Mouse (Mus musculus): ENCODE measurements around the gene Ap1s2. TPM values are rescaled to one million over a fixed set of nuclear protein-coding genes. Genes with fewer than 3 reads are reported as not detected.

Gene Ap1s2
- 7.4 and 9.6 TPM in 2 replicates for polyA plus RNA-seq (2012; ENCODE audit: insufficient read depth, insufficient read length, missing spikeins)

GRCm38 (mm10) chrX:163908337-163909250 is at the start of gene Ap1s2:
Ap1s2 (plus strand) TSS chrX:163909017.
- Histone ChIP-seq H3K27ac (replicated peaks; ENCODE audit: low read depth, low read length) (peak within 1 kb of the TSS; percentile 84), H3K4me1 (ENCODE audit: control insufficient read depth, insufficient read depth, insufficient read length, low read length) (no peaks in the 10 kb centered on the region), H3K4me3 (ENCODE audit: insufficient read depth, low read depth, low read length) (peak within 1 kb of the TSS; percentile 97)

GRCm38 (mm10) chrX:163867711-163868379 is 41.0 kb upstream of the Ap1s2 start:
- no peak overlapping the region for H3K4me3 ChIP-seq (ENCODE audit: insufficient read depth, low read depth, low read length)

GRCm38 (mm10) chrX:163868659-163869278 is 40.0 kb upstream of the Ap1s2 start:
- no peaks in the 10 kb centered on the region for H3K4me1 ChIP-seq (ENCODE audit: control insufficient read depth, insufficient read depth, insufficient read length, low read length)
- no peak overlapping the region for H3K4me3 ChIP-seq (ENCODE audit: insufficient read depth, low read depth, low read length)
- H3K27ac ChIP-seq (replicated peaks; ENCODE audit: low read depth, low read length) = no peak overlapping the region; the same call in 1 of the 2 replicates

More at GRCm38 (mm10) chrX:163867711-163868379, 41.0 kb upstream of the Ap1s2 start:
- no peak overlapping the region for H3K27ac ChIP-seq (replicated peaks; ENCODE audit: low read depth, low read length)
- H3K4me1 ChIP-seq (ENCODE audit: control insufficient read depth, insufficient read depth, insufficient read length, low read length) = no peaks in the 10 kb centered on the region

GRCm38 (mm10) chrX:163875932-163876331 is 32.9 kb upstream of the Ap1s2 start:
- H3K27ac ChIP-seq (replicated peaks; ENCODE audit: low read depth, low read length) = no peak overlapping the region
- H3K4me1 ChIP-seq (ENCODE audit: control insufficient read depth, insufficient read depth, insufficient read length, low read length) = peaks cover 4% of the 10 kb centered on the region; the same call in 1 of the 2 replicates
- H3K4me3 ChIP-seq (ENCODE audit: insufficient read depth, low read depth, low read length) = no peak overlapping the region

GRCm38 (mm10) chrX:163876636-163877035 is 32.2 kb upstream of the Ap1s2 start:
- Histone ChIP-seq H3K4me1 (ENCODE audit: control insufficient read depth, insufficient read depth, insufficient read length, low read length) (peaks cover 4% of the 10 kb centered on the region; the same call in 1 of the 2 replicates), H3K27ac (replicated peaks; ENCODE audit: low read depth, low read length) (no peak overlapping the region), H3K4me3 (ENCODE audit: insufficient read depth, low read depth, low read length) (no peak overlapping the region)

GRCm38 (mm10) chrX:163879039-163879438 is 29.8 kb upstream of the Ap1s2 start:
- Histone ChIP-seq H3K27ac (replicated peaks; ENCODE audit: low read depth, low read length) (no peak overlapping the region), H3K4me3 (ENCODE audit: insufficient read depth, low read depth, low read length) (no peak overlapping the region), H3K4me1 (ENCODE audit: control insufficient read depth, insufficient read depth, insufficient read length, low read length) (peaks cover 4% of the 10 kb centered on the region; the same call in 1 of the 2 replicates)

GRCm38 (mm10) chrX:163879461-163879860 is 29.4 kb upstream of the Ap1s2 start:
- Histone ChIP-seq H3K27ac (replicated peaks; ENCODE audit: low read depth, low read length) (no peak overlapping the region; the same call in 1 of the 2 replicates), H3K4me1 (ENCODE audit: control insufficient read depth, insufficient read depth, insufficient read length, low read length) (peaks cover 4% of the 10 kb centered on the region; the same call in 1 of the 2 replicates), H3K4me3 (ENCODE audit: insufficient read depth, low read depth, low read length) (no peak overlapping the region)

GRCm38 (mm10) chrX:163885539-163885981 is 23.3 kb upstream of the Ap1s2 start:
- H3K4me1 ChIP-seq (ENCODE audit: control insufficient read depth, insufficient read depth, insufficient read length, low read length) = no peaks in the 10 kb centered on the region
- no peak overlapping the region for H3K27ac ChIP-seq (replicated peaks; ENCODE audit: low read depth, low read length)
- no peak overlapping the region for H3K4me3 ChIP-seq (ENCODE audit: insufficient read depth, low read depth, low read length)

- H3K4me1 ChIP-seq (ENCODE audit: control insufficient read depth, insufficient read depth, insufficient read length, low read length) = no peaks in the 10 kb centered on the region
- no peak overlapping the region for H3K4me3 ChIP-seq (ENCODE audit: insufficient read depth, low read depth, low read length)
Measured at GRCm38 (mm10) chrX:163897354-163897753, 11.5 kb upstream of the Ap1s2 start.

GRCm38 (mm10) chrX:163899431-163900020 is 9.3 kb upstream of the Ap1s2 start:
- no peak overlapping the region for H3K4me3 ChIP-seq (ENCODE audit: insufficient read depth, low read depth, low read length)
- no peaks in the 10 kb centered on the region for H3K4me1 ChIP-seq (ENCODE audit: control insufficient read depth, insufficient read depth, insufficient read length, low read length)
- no peak overlapping the region for H3K27ac ChIP-seq (replicated peaks; ENCODE audit: low read depth, low read length)

More at GRCm38 (mm10) chrX:163897354-163897753, 11.5 kb upstream of the Ap1s2 start:
- no peak overlapping the region for H3K27ac ChIP-seq (replicated peaks; ENCODE audit: low read depth, low read length)

- no peak overlapping the region for H3K4me3 ChIP-seq (ENCODE audit: insufficient read depth, low read depth, low read length)
- no peak overlapping the region for H3K27ac ChIP-seq (replicated peaks; ENCODE audit: low read depth, low read length)
- H3K4me1 ChIP-seq (ENCODE audit: control insufficient read depth, insufficient read depth, insufficient read length, low read length) = no peaks in the 10 kb centered on the region
Measured at GRCm38 (mm10) chrX:163906861-163907260, 2.0 kb upstream of the Ap1s2 start.

GRCm38 (mm10) chrX:163908003-163908336 is 847 bp upstream of the Ap1s2 start:
- Histone ChIP-seq H3K4me1 (ENCODE audit: control insufficient read depth, insufficient read depth, insufficient read length, low read length) (no peaks in the 10 kb centered on the region), H3K4me3 (ENCODE audit: insufficient read depth, low read depth, low read length) (peak overlapping the region; percentile 97), H3K27ac (replicated peaks; ENCODE audit: low read depth, low read length) (no peak overlapping the region; the same call in 1 of the 2 replicates)

GRCm38 (mm10) chrX:163909381-163909780 is 564 bp downstream of the Ap1s2 start:
- Histone ChIP-seq H3K4me1 (ENCODE audit: control insufficient read depth, insufficient read depth, insufficient read length, low read length) (no peaks in the 10 kb centered on the region), H3K27ac (replicated peaks; ENCODE audit: low read depth, low read length) (peak overlapping the region; percentile 37; the same call in 1 of the 2 replicates), H3K4me3 (ENCODE audit: insufficient read depth, low read depth, low read length) (peak overlapping the region; percentile 91)

- Histone ChIP-seq H3K27ac (replicated peaks; ENCODE audit: low read depth, low read length) (no peak overlapping the region), H3K4me1 (ENCODE audit: control insufficient read depth, insufficient read depth, insufficient read length, low read length) (no peaks in the 10 kb centered on the region), H3K4me3 (ENCODE audit: insufficient read depth, low read depth, low read length) (no peak overlapping the region)
Measured at GRCm38 (mm10) chrX:163912791-163913190, 4.0 kb downstream of the Ap1s2 start.

Data from brown adipose tissue, adult 24 weeks (tissue).